Mouse (Mus musculus) limb, embryonic 14.5 days (tissue): Measurements from ENCODE around the gene Gm14305. TPM values are rescaled to one million over a fixed set of nuclear protein-coding genes. Genes with fewer than 3 reads are reported as not detected.
"Not testable (repeated sequence)": the region's sequence is repeated elsewhere in the genome, so short reads cannot be mapped to it uniquely, and the experiment has no call there.

Experiments used
- ATAC-seq: fragments of 200-750 bp; cut with Nextera tagmentation; 2 replicates; pipeline ENCODE4 v1.8.0; 2017; ENCODE audit warnings: low read depth, moderate number of reproducible peaks, moderate TSS enrichment; ENCODE audit not compliant: low FRiP score
- DNase-seq: peaks from one replicate; pipeline ENCODE4 v3.0.0-alpha.2; 2015; ENCODE audit warnings: low spot score
- H3K27ac ChIP-seq: fragments of 300-500 bp; sonication (generic); replicated peaks from 2 replicates; pipeline ENCODE4 v1.5.1; 2014; ENCODE audit warnings: low read depth, mild to moderate bottlenecking, low read length, moderate library complexity, mixed read lengths
- H3K27me3 ChIP-seq: fragments of 300-500 bp; sonication (generic); 2 replicates; pipeline ENCODE4 v1.6.1; 2014; ENCODE audit warnings: low read length, mixed read lengths; ENCODE audit not compliant: control insufficient read depth, insufficient read depth
- H3K36me3 ChIP-seq: fragments of 300-500 bp; sonication (generic); 2 replicates; pipeline ENCODE4 v1.6.1; 2014; ENCODE audit warnings: mild to moderate bottlenecking, low read length, moderate library complexity, mixed read lengths; ENCODE audit not compliant: control insufficient read depth, insufficient read depth
- H3K4me1 ChIP-seq: fragments of 300-500 bp; sonication (generic); 2 replicates; pipeline ENCODE4 v1.6.1; 2014; ENCODE audit warnings: antibody characterized with exemption, low read length, mixed read lengths; ENCODE audit not compliant: control insufficient read depth, insufficient read depth
- H3K4me2 ChIP-seq: fragments of 300-500 bp; sonication (generic); replicated peaks from 2 replicates; pipeline ENCODE4 v1.6.1; 2014; ENCODE audit warnings: low read depth, mild to moderate bottlenecking, low read length, moderate library complexity; ENCODE audit not compliant: severe bottlenecking
- H3K4me3 ChIP-seq: fragments of 300-500 bp; sonication (generic); replicated peaks from 2 replicates; pipeline ENCODE4 v1.5.1; 2014; ENCODE audit warnings: low read length
- H3K9ac ChIP-seq: fragments of 300-500 bp; sonication (generic); 2 replicates; pipeline ENCODE4 v1.6.1; 2014; ENCODE audit warnings: mild to moderate bottlenecking, low read depth, low read length, moderate library complexity; ENCODE audit not compliant: severe bottlenecking
- H3K9me3 ChIP-seq: fragments of 300-500 bp; sonication (generic); 2 replicates; pipeline ENCODE4 v1.6.1; 2016; ENCODE audit warnings: low read length; ENCODE audit not compliant: control insufficient read depth
- WGBS: fragments of 180-500 bp; shearing (Covaris S2); extraction: QIAGEN DNeasy Blood & Tissue Kit; methylation state at CpG from one replicate; pipeline ENCODE4 v1.1.7; 2014; 5-methylcytosine and 5-hydroxymethylcytosine counted together
- polyA plus RNA-seq, 2 experiments: library from polyadenylated mRNA; depleted of rRNA in 1 of 2; stranded (reverse) in 1 of 2; unstranded in 1 of 2; fragments of >200 nt; fragmentation: Nextera tagmentation in 1 of 2; extraction: Ambion mirVana in 1 of 2; gene quantifications; 2 replicates each; pipeline versions ENCODE4 v1.2.1 to v1.2.3; 2012 to 2014

The Gm14305 gene
- polyA plus RNA-seq (2012; rRNA removed) (15.3 and 22.4 TPM in 2 replicates), polyA plus RNA-seq (2014; fragmentation: Nextera tagmentation; extraction: Ambion mirVana) (29.3 and 31.9 TPM in 2 replicates)

DNA sequence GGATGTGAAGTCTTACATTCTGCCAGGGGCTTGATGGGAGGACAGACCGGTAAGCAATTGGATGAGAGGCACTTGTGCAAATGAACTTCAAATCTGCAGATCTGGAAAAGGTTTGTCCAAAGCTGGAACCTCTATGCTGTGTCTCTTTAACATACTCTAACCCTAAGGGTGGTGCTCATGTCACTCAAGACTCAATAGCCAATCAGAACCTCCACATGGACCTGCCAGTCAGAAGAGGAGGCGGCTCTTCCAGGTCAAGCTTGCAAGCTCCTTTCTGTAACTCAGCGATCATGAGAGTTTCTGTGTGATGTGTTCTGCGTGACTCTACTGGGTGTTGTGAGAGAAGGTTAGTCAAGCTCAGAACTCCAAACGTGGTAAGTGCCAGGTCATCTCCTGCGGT, at the start of gene Gm14305:
Gm14305 (plus strand) TSS at position 278 of the 400 bp plus-strand sequence.
- H3K4me3 ChIP-seq, result peak within 1 kb of the TSS; percentile 37
- DNase-seq, H3K36me3 ChIP-seq, H3K4me1 ChIP-seq, H3K27me3 ChIP-seq, H3K9me3 ChIP-seq, ATAC-seq, H3K27ac ChIP-seq: not testable (repeated sequence)
- WGBS, result 0% methylated on average over 2 of the region's 6 CpGs
- 0 out of 2 replicates have a peak within 1 kb of the TSS, but pooled peaks have one; percentile 25 for H3K4me2 ChIP-seq
- peak within 1 kb of the TSS; percentile 41; the same call in 1 of the 2 replicates for H3K9ac ChIP-seq

DNA sequence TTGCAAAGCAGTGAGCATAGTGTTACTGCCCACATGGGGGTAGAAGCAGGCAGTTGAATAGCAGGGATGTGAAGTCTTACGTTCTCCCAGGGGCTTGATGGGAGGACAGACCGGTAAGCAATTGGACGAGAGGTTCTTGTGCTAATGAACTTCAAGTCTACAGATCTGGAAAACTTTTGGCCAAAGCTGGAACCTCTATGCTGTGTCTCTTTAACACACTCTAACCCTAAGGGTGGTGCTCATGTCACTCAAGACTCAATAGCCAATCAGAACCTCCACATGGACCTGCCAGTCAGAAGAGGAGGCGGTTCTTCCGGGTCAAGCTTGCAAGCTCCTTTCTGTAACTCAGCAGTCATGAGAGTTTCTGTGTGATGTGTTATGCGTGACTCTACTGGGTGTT, 37.9 kb upstream of the Gm14305 start, which contains the start of gene Zfp973:
Zfp973 (plus strand) TSS at position 301 of the 400 bp plus-strand sequence.
- not testable (repeated sequence) for ATAC-seq, H3K9ac ChIP-seq, H3K27ac ChIP-seq, DNase-seq, H3K4me3 ChIP-seq, H3K9me3 ChIP-seq, H3K36me3 ChIP-seq, H3K27me3 ChIP-seq, H3K4me2 ChIP-seq, H3K4me1 ChIP-seq
- no CpG with 5 or more reads among the region's 6 CpGs for WGBS

Other genes with a start within 250 kb of the Gm14305 start
- gene Gm14434, start 221.5 kb upstream of the Gm14305 start, polyA plus RNA-seq (2012; rRNA removed), result 12.9 and 14.5 TPM in 2 replicates
- 7.3 and 14.1 TPM in 2 replicates for gene Gm14434, start 221.5 kb upstream of the Gm14305 start, polyA plus RNA-seq (2014; fragmentation: Nextera tagmentation; extraction: Ambion mirVana)
- not detected in 2 replicates for gene Zfp967, start 187.3 kb upstream of the Gm14305 start, polyA plus RNA-seq (2012; rRNA removed)
- not detected in 2 replicates for gene Zfp967, start 187.3 kb upstream of the Gm14305 start, polyA plus RNA-seq (2014; fragmentation: Nextera tagmentation; extraction: Ambion mirVana)
- 12.5 and 17.5 TPM in 2 replicates for gene Gm14308, start 72.0 kb upstream of the Gm14305 start, polyA plus RNA-seq (2012; rRNA removed)
- gene Gm14308, start 72.0 kb upstream of the Gm14305 start, polyA plus RNA-seq (2014; fragmentation: Nextera tagmentation; extraction: Ambion mirVana), result 13.5 and 19.3 TPM in 2 replicates
- gene Zfp973, start 37.8 kb upstream of the Gm14305 start, polyA plus RNA-seq (2012; rRNA removed), result 6.6 and 7.8 TPM in 2 replicates
- 8.5 and 12.5 TPM in 2 replicates for gene Zfp973, start 37.8 kb upstream of the Gm14305 start, polyA plus RNA-seq (2014; fragmentation: Nextera tagmentation; extraction: Ambion mirVana)
- 8.4 and 14.2 TPM in 2 replicates for gene Gm14295, start 90.3 kb downstream of the Gm14305 start, polyA plus RNA-seq (2012; rRNA removed)
- 14.4 and 18.5 TPM in 2 replicates for gene Gm14295, start 90.3 kb downstream of the Gm14305 start, polyA plus RNA-seq (2014; fragmentation: Nextera tagmentation; extraction: Ambion mirVana)
- gene Gm14408, start 122.8 kb downstream of the Gm14305 start, polyA plus RNA-seq (2012; rRNA removed), result not detected in 2 replicates
- not detected in 2 replicates for gene Gm14408, start 122.8 kb downstream of the Gm14305 start, polyA plus RNA-seq (2014; fragmentation: Nextera tagmentation; extraction: Ambion mirVana)
- 7.0 and 11.9 TPM in 2 replicates for gene Gm14296, start 219.5 kb downstream of the Gm14305 start, polyA plus RNA-seq (2012; rRNA removed)
- gene Gm14296, start 219.5 kb downstream of the Gm14305 start, polyA plus RNA-seq (2014; fragmentation: Nextera tagmentation; extraction: Ambion mirVana), result 7.0 and 11.4 TPM in 2 replicates